Mouse (Mus musculus) midbrain, embryonic 14.5 days (tissue): ENCODE measurements at regions not wholly inside any gene's neighbourhood (a gene's known extent, or its start where the extent isn't known, plus 50 kb on each side); places are given as distances from the start of the nearest gene placed in this dataset.

Experiments used
- ATAC-seq: fragments of 200-750 bp; cut with Nextera tagmentation; 2 replicates; pipeline ENCODE4 v1.8.0; 2017; ENCODE audit warnings: moderate number of reproducible peaks, moderate library complexity; ENCODE audit not compliant: low FRiP score, low TSS enrichment
- DNase-seq: peaks from one replicate; pipeline ENCODE4 v3.0.0-alpha.2; 2015
- H3K27ac ChIP-seq: fragments of 300-500 bp; sonication (generic); replicated peaks from 2 replicates; pipeline ENCODE4 v1.5.1; 2014; ENCODE audit warnings: mild to moderate bottlenecking, low read depth, low read length, moderate library complexity
- H3K27me3 ChIP-seq: fragments of 300-500 bp; sonication (generic); 2 replicates; pipeline ENCODE4 v1.6.1; 2014; ENCODE audit warnings: low read length, control low read depth, mixed read lengths; ENCODE audit not compliant: control insufficient read depth, insufficient read depth
- H3K36me3 ChIP-seq: fragments of 300-500 bp; sonication (generic); 2 replicates; pipeline ENCODE4 v1.6.1; 2014; ENCODE audit warnings: low read length, control low read depth; ENCODE audit not compliant: control insufficient read depth, insufficient read depth
- H3K4me1 ChIP-seq: fragments of 300-500 bp; sonication (generic); 2 replicates; pipeline ENCODE4 v1.6.1; 2014; ENCODE audit warnings: mild to moderate bottlenecking, antibody characterized with exemption, low read length, control low read depth; ENCODE audit not compliant: control insufficient read depth, insufficient read depth
- H3K4me2 ChIP-seq: fragments of 300-500 bp; sonication (generic); 2 replicates; pipeline ENCODE4 v1.6.1; 2014; ENCODE audit warnings: mild to moderate bottlenecking, low read length, moderate library complexity
- H3K4me3 ChIP-seq: fragments of 300-500 bp; sonication (generic); replicated peaks from 2 replicates; pipeline ENCODE4 v1.5.1; 2014; ENCODE audit warnings: low read depth, low read length
- H3K9ac ChIP-seq: fragments of 300-500 bp; sonication (generic); replicated peaks from 2 replicates; pipeline ENCODE4 v1.6.1; 2014; ENCODE audit warnings: mild to moderate bottlenecking, low read length, moderate library complexity
- H3K9me3 ChIP-seq: fragments of 300-500 bp; sonication (generic); 2 replicates; pipeline ENCODE4 v1.6.1; 2016; ENCODE audit warnings: low read length, control low read depth, mixed read lengths; ENCODE audit not compliant: control insufficient read depth
- WGBS: fragments of 180-500 bp; shearing (Covaris S2); extraction: QIAGEN DNeasy Blood & Tissue Kit; methylation state at CpG from one replicate; pipeline ENCODE4 v1.1.7; 2014; 5-methylcytosine and 5-hydroxymethylcytosine counted together

GRCm38 (mm10) chr14:47926416-47926815 lies 194.2 kb upstream of the Peli2 start:
- DNase-seq (no peak), ATAC-seq (no peak)
- Histone ChIP-seq H3K4me3 (no peak overlapping the region), H3K9ac (no peak overlapping the region), H3K4me2 (no peak overlapping the region), H3K4me1 (no peaks in the 10 kb centered on the region), H3K9me3 (no peaks in the 10 kb centered on the region), H3K27ac (no peak overlapping the region), H3K36me3 (no peaks in the 10 kb centered on the region), H3K27me3 (no peaks in the 10 kb centered on the region)
- 95% methylated on average over 3 of the region's 3 CpGs for WGBS

GRCm38 (mm10) chr14:47935401-47935800 lies 185.2 kb upstream of the Peli2 start:
- Histone ChIP-seq H3K36me3 (no peaks in the 10 kb centered on the region), H3K4me3 (no peak overlapping the region), H3K9ac (no peak overlapping the region), H3K27ac (no peak overlapping the region), H3K27me3 (no peaks in the 10 kb centered on the region), H3K4me2 (no peak overlapping the region), H3K9me3 (no peaks in the 10 kb centered on the region), H3K4me1 (no peaks in the 10 kb centered on the region)
- WGBS = 96% methylated on average over 6 of the region's 6 CpGs
- no peak for DNase-seq
- ATAC-seq = no peak

DNA sequence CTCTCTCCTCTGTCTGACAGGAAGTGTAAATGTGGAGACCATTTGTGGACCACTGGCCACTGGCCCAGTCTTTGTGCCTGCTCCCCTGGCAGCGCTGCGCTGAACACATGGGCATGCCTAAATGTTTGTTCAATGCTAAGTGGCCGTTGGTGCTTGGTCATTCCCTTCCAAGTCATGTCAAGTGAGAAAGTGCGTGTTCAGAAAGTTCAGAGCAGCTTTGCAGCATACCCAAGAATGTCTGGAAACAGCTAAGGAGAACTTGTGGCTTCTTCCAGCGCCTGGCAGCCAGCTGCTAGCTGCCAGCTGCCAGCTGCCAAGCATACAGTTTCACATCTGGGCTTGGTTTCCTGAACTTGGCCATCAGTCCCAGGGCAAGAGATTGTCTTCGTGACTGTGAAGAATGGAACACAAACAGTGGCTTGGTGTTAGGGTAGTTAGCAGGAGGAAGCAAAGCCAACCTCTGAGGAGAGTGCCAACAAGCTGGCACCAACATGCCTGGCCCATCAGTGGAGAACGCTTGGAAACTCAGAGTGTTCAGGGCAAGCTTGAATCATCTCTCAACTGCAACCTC lies 183.5 kb upstream of the Peli2 start:
- no peaks in the 10 kb centered on the region for H3K9me3 ChIP-seq
- ATAC-seq (no peak), DNase-seq (no peak)
- WGBS = 87% methylated on average over 7 of the region's 7 CpGs
- no peaks in the 10 kb centered on the region for H3K4me1 ChIP-seq
- no peak overlapping the region for H3K4me3 ChIP-seq
- H3K36me3 ChIP-seq = no peaks in the 10 kb centered on the region
- H3K4me2 ChIP-seq = no peak overlapping the region
- no peaks in the 10 kb centered on the region for H3K27me3 ChIP-seq
- H3K9ac ChIP-seq = no peak overlapping the region
- no peak overlapping the region for H3K27ac ChIP-seq

DNA sequence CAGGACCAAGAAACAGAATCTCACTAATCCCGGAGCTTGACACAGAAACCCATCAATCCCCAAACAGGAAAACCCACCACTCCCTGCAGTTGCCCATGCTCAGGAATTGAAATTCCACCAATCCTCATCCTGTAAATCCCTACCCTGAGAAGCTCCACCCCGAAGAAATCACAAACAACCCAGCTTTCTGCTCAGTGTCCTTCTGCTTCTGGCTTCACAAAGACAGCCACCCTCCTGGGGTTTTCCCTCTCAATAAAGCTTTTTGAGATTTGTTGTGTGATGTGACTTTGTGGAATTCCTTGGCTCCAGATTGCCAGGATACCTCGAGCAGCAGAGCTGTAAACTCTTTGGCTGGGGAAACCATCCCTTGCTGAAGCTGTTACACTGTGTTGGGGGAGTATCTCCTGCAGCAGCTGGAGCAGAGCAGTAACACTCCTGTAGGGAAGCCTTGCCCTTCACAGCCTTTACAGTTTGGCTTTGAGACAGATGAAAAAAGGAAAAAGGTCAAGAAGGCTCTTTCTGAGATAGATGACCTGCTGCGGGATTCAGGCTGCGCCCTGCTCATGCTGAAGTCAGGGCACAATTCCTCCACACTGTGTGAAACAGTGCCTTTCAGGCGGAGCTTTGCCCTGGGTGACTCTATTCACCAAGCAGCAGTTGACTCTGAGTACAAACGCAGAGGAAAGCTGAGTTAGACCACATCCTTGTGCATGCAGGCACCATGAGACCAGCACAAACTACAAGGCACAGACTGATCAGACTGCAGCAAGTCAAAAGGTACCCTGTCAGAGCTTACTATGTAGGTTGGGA lies 180.6 kb upstream of the Peli2 start:
- no peak overlapping the region for H3K4me2 ChIP-seq
- ATAC-seq (no peak), DNase-seq (no peak)
- no peaks in the 10 kb centered on the region for H3K36me3 ChIP-seq
- no peak overlapping the region for H3K9ac ChIP-seq
- no peaks in the 10 kb centered on the region for H3K9me3 ChIP-seq
- H3K27ac ChIP-seq = no peak overlapping the region
- H3K4me1 ChIP-seq = no peaks in the 10 kb centered on the region
- 42% methylated on average over 7 of the region's 7 CpGs for WGBS
- no peak overlapping the region for H3K4me3 ChIP-seq
- no peaks in the 10 kb centered on the region for H3K27me3 ChIP-seq

GRCm38 (mm10) chr14:47942671-47943070 lies 178.0 kb upstream of the Peli2 start:
- no peak overlapping the region for H3K27ac ChIP-seq
- H3K4me2 ChIP-seq = no peak overlapping the region
- ATAC-seq (no peak), DNase-seq (no peak)
- H3K9me3 ChIP-seq = no peaks in the 10 kb centered on the region
- no peak overlapping the region for H3K4me3 ChIP-seq
- no peaks in the 10 kb centered on the region for H3K27me3 ChIP-seq
- H3K9ac ChIP-seq = no peak overlapping the region
- no peaks in the 10 kb centered on the region for H3K4me1 ChIP-seq
- H3K36me3 ChIP-seq = no peaks in the 10 kb centered on the region

DNA sequence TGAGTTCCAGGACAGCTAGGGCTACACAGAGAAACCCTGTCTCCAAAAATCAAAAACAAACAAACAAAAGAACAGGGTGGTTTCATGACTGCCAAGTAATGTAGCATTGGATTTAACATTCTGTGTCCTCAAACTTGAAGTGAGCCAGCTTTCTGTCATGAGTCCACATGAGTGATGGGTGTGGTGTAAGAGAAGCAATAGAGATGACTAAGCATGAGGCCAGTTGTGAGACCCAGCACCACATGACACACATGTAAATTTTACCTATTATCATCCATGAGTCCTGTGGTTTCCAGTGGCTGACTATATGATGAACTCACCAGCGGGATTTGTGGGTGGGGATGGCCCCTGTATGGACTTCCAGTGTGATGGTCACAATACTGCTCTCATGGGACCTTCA lies 176.0 kb upstream of the Peli2 start:
- no peaks in the 10 kb centered on the region for H3K9me3 ChIP-seq
- no peak overlapping the region for H3K27ac ChIP-seq
- no peak overlapping the region for H3K4me2 ChIP-seq
- H3K27me3 ChIP-seq = no peaks in the 10 kb centered on the region
- WGBS = 92% methylated on average over 1 of the region's 1 CpGs
- DNase-seq (no peak), ATAC-seq (no peak)
- no peak overlapping the region for H3K4me3 ChIP-seq
- H3K9ac ChIP-seq = no peak overlapping the region
- H3K4me1 ChIP-seq = no peaks in the 10 kb centered on the region
- H3K36me3 ChIP-seq = no peaks in the 10 kb centered on the region

DNA sequence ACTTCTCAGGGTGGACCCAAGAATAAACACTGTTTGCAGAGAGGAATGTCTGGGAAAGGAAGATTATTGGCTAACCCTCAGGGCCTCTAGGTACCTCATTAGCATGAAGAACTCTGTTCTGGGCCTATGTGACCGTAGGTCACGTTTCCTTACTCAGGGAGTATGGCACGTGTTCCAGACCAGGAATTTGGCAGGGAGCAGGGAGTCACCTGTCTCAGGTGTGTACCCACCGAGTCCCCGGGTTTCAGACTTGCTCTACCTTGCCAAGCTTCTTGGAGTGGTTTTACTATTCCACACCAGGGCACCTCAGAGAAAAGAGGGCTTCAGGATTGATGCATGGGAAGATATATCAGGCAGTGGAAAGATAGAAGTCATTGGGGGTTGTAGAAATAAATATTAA lies 169.6 kb upstream of the Peli2 start:
- ATAC-seq (no peak), DNase-seq (no peak)
- Histone ChIP-seq H3K4me2 (no peak overlapping the region), H3K27me3 (no peaks in the 10 kb centered on the region), H3K4me3 (no peak overlapping the region), H3K9ac (no peak overlapping the region), H3K9me3 (no peaks in the 10 kb centered on the region), H3K27ac (no peak overlapping the region), H3K36me3 (no peaks in the 10 kb centered on the region), H3K4me1 (no peaks in the 10 kb centered on the region)
- 90% methylated on average over 5 of the region's 5 CpGs for WGBS

- WGBS = 90% methylated on average over 9 of the region's 9 CpGs
- no peak overlapping the region for H3K4me2 ChIP-seq
Measured at GRCm38 (mm10) chr14:47958171-47958570, 162.5 kb upstream of the Peli2 start.

More at GRCm38 (mm10) chr14:47958171-47958570, 162.5 kb upstream of the Peli2 start:
- ATAC-seq (no peak), DNase-seq (no peak)
- H3K27ac ChIP-seq = no peak overlapping the region
- H3K36me3 ChIP-seq = no peaks in the 10 kb centered on the region
- H3K27me3 ChIP-seq = no peaks in the 10 kb centered on the region
- H3K9ac ChIP-seq = no peak overlapping the region
- no peak overlapping the region for H3K4me3 ChIP-seq
- no peaks in the 10 kb centered on the region for H3K9me3 ChIP-seq
- H3K4me1 ChIP-seq = no peaks in the 10 kb centered on the region
